Mouse (Mus musculus): ENCODE results near the gene Vti1a.

Gene Vti1a

GRCm38 (mm10) chr19:55380764-55381163 lies 64.7 kb downstream of the Vti1a start:
- DNase-seq (ENCODE audit: low read depth, low spot score), result peak; percentile 55

DNA sequence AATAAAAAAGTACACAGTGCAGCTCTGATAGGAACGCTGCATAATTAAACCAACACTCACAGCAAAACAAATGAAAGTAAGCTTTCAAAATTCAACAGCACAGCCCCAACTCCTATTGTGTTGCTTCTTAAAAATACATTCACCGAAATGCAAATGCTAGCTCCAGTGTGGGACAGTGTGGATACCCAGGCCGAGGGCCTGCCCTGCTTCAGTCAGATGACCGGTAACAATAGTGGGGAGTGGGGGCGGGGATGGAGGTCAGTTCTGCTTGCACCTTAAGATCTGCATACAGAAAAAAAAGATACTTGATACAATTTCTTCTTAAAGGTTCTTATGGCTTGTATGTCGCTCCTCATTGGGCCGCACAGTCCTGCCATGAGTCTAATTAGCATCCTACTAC lies 65.2 kb downstream of the Vti1a start:
- DNase-seq (ENCODE audit: low read depth, low spot score), result no peak

DNA sequence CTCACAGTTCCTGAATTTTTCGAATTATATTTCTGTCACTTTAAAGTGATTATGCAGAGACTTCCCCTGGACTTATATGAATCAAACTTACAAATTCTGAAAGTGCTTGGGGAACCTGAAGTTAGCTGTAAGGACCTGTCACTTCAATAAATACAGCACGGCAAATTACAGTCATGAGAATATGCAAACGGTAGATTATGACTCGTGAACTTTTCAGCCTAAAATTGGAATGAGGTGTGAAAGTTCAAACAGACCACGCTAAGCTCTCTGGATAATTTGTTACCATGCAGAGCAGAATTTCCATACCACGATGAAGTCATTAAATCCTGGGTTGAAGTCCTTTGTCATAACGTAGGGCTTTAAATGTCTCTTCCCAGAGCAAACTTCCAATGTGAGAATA lies 66.7 kb downstream of the Vti1a start:
- DNase-seq (ENCODE audit: low read depth, low spot score), result no peak

DNA sequence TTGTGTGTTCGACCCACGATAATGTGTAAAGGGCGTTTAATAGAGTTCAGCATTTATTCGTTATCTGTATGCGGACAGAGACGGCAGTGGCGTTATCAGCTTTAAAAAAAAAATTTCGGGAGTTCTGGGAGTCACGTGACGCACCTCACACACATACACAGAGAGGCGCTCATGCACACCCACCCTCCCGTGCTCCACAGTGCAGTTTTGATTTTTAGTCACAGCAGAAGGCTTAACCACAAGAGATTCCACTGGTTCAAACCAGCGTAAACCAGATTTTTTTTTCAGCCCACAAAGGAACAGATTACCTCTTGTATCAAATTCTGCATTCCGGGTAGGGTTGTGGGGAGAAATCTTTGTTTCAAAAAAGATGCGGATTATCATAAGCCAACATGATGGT lies 68.5 kb downstream of the Vti1a start:
- no peak for DNase-seq (ENCODE audit: low read depth, low spot score)

- no peak for DNase-seq (ENCODE audit: low read depth, low spot score)
These were observed 72.9 kb downstream of the Vti1a start for GRCm38 (mm10) chr19:55389019-55389418.

DNA sequence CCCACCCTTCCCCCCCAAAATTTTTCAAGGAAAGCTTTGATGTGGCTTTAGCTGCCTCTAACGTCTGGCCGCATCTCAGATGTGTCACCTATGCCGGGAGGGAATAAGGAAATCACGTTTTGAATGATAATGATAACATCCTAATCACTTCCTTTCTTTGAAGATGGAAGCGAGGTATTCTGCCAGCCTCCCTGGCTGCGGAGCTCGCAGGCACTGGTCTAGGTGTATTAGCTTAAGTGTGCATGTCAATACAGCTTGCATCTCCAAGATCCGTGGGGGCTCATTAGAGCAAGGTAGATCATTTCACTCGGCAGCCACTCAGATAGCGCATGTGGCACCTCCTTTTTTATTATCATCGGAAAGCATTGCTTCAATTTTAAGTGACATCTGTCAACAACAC lies 74.2 kb downstream of the Vti1a start:
- no peak for DNase-seq (ENCODE audit: low read depth, low spot score)

- DNase-seq (ENCODE audit: low read depth, low spot score), result no peak
These were observed 85.5 kb downstream of the Vti1a start for GRCm38 (mm10) chr19:55401638-55402037.

DNA sequence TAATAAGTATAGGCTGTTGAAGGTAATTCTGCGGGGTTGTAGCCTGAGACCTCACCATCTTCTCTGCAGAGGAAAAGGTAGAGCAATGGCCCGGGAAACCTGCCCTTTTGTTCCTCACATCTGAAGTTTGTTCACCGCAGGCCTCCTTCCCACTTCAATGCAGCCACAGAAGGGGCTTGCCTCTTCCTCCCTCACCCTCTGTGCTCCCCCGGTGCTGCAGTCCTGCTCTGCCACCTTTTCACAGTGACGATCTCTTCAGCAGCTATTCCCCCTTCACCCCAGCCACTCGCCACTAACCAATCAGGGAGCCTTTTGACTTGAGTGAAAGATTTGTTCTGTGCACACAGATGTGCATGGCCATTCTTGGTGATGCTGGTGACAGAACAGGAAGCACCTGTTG lies 92.4 kb downstream of the Vti1a start:
- DNase-seq (ENCODE audit: low read depth, low spot score), result no peak

DNA sequence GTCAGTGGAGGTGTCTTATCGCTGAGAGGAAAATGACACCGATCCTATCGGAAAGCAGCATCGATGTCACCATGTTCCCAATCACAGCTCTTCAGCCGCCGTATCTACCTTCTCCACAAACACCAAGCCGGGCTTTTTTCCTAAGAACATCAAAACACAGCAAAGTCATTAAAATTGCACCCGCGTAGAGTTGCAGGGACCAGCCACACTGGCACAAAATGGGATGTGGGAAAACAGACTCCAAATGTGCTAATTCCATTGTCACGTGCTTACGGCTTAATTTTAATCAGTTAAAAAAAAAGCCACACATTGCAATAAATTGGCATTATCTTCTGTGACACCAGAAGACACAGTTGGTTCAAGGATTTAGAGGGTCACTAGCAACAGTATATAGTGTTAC lies 95.3 kb downstream of the Vti1a start:
- no peak for DNase-seq (ENCODE audit: low read depth, low spot score)

GRCm38 (mm10) chr19:55411894-55412293 lies 95.8 kb downstream of the Vti1a start:
- DNase-seq (ENCODE audit: low read depth, low spot score), result no peak

- DNase-seq (ENCODE audit: low read depth, low spot score), result peak; percentile 50
These were observed 98.0 kb downstream of the Vti1a start for GRCm38 (mm10) chr19:55414050-55414449.

- DNase-seq (ENCODE audit: low read depth, low spot score), result peak; percentile 63
These were observed 102.7 kb downstream of the Vti1a start for GRCm38 (mm10) chr19:55418756-55419155.

DNA sequence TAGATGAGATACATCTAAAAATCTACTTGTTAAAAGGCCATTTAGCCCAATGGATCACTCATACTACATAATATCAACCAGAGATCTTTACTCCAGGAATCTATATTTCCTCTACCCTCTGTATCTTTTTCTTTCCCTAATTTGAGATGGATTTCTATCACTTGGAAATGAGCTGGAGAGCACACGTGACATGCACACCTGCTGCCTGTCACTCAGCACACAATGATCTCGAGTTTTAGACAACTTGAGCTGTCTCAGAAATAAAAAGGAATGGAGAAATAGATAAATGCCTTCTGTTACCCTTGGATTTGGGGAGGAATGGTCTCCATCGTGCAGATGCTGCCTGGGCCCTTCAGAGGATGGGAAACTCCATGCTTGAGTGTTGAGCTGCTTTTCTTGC lies 103.9 kb downstream of the Vti1a start:
- DNase-seq (ENCODE audit: low read depth, low spot score), result no peak

DNA sequence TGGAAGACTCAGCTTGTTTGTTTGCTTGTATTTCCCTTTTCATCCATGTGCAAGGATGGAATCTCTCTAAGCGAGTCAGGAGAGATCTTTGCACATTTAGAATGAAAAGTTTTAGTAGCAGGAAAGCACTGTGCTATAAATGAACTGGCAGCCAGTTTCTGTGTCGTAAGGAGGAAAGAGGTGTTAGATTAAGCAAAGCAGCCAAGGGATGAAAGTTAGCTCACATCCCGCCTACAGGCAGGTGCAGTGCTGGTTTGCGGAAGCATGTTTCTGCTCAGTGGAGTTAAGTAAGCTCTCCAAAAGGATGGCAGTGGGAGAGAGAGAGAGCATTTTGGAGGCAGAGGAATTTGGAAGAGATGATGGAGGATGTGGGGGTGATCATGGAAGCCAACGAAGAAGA lies 105.7 kb downstream of the Vti1a start:
- no peak for DNase-seq (ENCODE audit: low read depth, low spot score)

DNA sequence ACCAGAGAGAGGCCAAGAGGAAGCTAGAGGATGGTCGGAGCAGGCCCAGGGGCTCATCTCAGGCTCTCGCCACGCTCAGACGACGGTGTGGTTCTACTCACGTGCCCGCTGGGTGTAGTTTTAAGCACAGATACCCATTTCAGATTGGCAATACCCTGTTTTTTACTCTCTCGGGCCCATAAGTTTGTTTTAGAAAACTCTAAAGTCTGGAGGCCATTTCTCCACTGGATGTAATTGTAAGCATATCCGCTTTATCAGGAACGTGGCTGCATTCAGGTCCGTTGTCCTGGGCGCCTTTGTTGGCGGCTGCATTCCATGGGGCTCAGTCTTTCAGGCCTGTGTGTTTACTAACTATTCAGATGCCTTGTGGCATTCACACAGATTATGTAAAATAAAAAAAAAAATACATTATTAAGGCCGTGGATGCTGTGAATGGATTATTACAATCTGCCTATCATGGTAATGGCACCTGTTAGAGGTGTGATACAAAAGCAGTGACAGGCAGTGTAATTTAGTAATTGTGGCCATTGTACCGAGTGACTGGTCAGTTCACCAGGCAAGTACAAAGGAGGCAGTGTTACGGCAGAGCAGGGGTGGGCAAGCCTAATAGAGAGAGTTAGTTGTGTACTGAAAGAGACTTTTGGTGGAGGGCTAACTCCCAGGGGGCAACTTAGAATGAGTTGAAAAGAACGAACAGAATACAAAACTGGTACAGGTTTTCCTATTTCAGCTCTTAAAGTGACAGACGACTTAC lies 106.4 kb downstream of the Vti1a start:
- no peak for DNase-seq (ENCODE audit: low read depth, low spot score)

GRCm38 (mm10) chr19:55423065-55423716 lies 107.1 kb downstream of the Vti1a start:
- no peak for DNase-seq (ENCODE audit: low read depth, low spot score)

- DNase-seq (ENCODE audit: low read depth, low spot score), result no peak
These were observed 107.9 kb downstream of the Vti1a start for GRCm38 (mm10) chr19:55423952-55424351.

DNA sequence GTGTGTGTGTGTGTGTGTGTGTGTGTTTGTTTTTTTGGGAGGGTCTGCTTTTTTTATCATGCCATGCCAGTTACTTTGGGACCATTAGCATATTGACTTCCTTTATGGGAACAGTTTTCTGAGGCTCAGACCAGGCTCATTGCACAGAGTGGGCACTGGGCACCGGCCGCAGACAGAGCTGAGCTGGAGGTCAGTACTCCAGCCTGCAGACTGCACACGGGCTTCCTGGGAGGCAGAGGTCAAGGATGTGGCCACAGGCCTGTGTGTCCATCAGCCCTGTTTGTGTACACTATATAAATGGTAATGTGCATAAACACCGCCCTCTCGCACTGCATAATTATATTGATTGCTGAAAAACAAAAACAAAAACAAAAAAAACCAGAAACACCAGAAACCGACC lies 108.4 kb downstream of the Vti1a start:
- no peak for DNase-seq (ENCODE audit: low read depth, low spot score)

DNA sequence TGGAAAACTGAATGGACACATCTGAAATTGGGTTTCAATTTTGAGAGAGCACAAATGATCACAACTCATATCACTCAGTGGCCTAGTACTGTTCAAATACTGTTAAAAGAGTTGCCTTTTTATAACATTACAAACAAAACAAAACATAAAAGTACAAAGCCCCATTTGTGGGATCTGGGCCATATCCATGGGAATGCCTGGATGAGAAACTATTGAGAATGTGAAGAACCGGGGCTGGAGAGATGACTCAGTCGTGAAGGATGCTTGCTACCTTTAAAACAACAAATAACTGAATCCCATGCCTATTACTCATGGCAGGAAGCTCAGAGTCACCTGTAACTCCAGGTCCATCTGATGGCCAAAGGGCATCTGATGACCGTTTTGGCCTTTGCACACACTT lies 124.2 kb downstream of the Vti1a start:
- no peak for DNase-seq (ENCODE audit: low read depth, low spot score)

DNA sequence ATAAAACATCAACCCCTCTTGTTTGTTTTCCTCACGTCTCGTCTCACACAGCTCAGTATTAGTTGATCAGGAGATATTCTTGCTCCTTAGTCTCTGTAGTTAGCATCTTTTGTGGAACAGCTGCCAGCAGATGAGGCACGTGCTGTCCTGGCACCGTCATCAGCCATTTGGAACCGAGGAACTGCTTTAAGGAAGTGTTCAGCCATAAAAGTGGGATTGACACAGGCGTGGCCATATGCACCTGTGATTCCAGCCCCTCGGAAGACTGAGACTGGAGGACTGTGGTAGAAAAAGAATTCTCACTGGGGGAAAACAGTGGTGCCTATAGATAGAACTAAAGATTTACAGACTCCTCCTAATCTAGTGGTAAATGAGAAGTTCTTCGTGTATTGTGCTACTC lies 127.5 kb downstream of the Vti1a start:
- DNase-seq (ENCODE audit: low read depth, low spot score), result no peak

GRCm38 (mm10) chr19:55449084-55449483 lies 133.0 kb downstream of the Vti1a start:
- DNase-seq (ENCODE audit: low read depth, low spot score), result no peak

GRCm38 (mm10) chr19:55449506-55449905 lies 133.4 kb downstream of the Vti1a start:
- DNase-seq (ENCODE audit: low read depth, low spot score), result no peak

GRCm38 (mm10) chr19:55456325-55457091 lies 140.4 kb downstream of the Vti1a start:
- DNase-seq (ENCODE audit: low read depth, low spot score), result no peak

Measured in ES-CJ7 (cell line).